Mouse (Mus musculus): ENCODE results near the gene Ifnk. TPM values are rescaled to one million over a fixed set of nuclear protein-coding genes. Genes with fewer than 3 reads are reported as not detected.

Ifnk gene
- polyA plus RNA-seq, 1 experiment = not detected

GRCm38 (mm10) chr4:35189794-35190193 is 37.9 kb downstream of the Ifnk start:
- WGBS = 87% methylated on average over 5 of the region's 5 CpGs
- TF ChIP-seq CTCF (IDR thresholded peaks at IDR 0.05; ENCODE audit: borderline replicate concordance, control insufficient read depth, extremely low read depth, insufficient read depth, low read length, poor library complexity) (no peak), POLR2A (IDR thresholded peaks at IDR 0.05; ENCODE audit: control insufficient read depth, extremely low read depth, insufficient read depth, low read length, poor library complexity) (no peak)
- no peaks in the 10 kb centered on the region for H3K27me3 ChIP-seq (ENCODE audit: control insufficient read depth, insufficient read depth, low read length)

GRCm38 (mm10) chr4:35192725-35193124 is 40.9 kb downstream of the Ifnk start:
- Histone ChIP-seq H3K4me1 (replicated peaks; ENCODE audit: control insufficient read depth, insufficient read depth, low read length) (no peaks in the 10 kb centered on the region), H3K27me3 (ENCODE audit: control insufficient read depth, insufficient read depth, low read length) (no peaks in the 10 kb centered on the region), H3K27ac (ENCODE audit: control insufficient read depth, insufficient read depth, low read length) (no peak overlapping the region), H3K4me3 (ENCODE audit: control insufficient read depth, insufficient read depth, low read length) (no peak overlapping the region), H3K36me3 (ENCODE audit: control insufficient read depth, insufficient read depth, low read length) (no peaks in the 10 kb centered on the region)
- WGBS = 60% methylated on average over 7 of the region's 7 CpGs
- TF ChIP-seq POLR2A (IDR thresholded peaks at IDR 0.05; ENCODE audit: control insufficient read depth, extremely low read depth, insufficient read depth, low read length, poor library complexity) = no peak
- no peak for TF ChIP-seq CTCF (IDR thresholded peaks at IDR 0.05; ENCODE audit: borderline replicate concordance, control insufficient read depth, extremely low read depth, insufficient read depth, low read length, poor library complexity)
- no peak for DNase-seq

More at GRCm38 (mm10) chr4:35189794-35190193, 37.9 kb downstream of the Ifnk start:
- no peaks in the 10 kb centered on the region for H3K36me3 ChIP-seq (ENCODE audit: control insufficient read depth, insufficient read depth, low read length)
- no peaks in the 10 kb centered on the region for H3K4me1 ChIP-seq (replicated peaks; ENCODE audit: control insufficient read depth, insufficient read depth, low read length)
- H3K4me3 ChIP-seq (ENCODE audit: control insufficient read depth, insufficient read depth, low read length) = no peak overlapping the region
- DNase-seq = no peak
- no peak overlapping the region for H3K27ac ChIP-seq (ENCODE audit: control insufficient read depth, insufficient read depth, low read length)

GRCm38 (mm10) chr4:35201700-35202099 is 49.8 kb downstream of the Ifnk start:
- 97% methylated on average over 5 of the region's 5 CpGs for WGBS
- no peak overlapping the region for H3K4me3 ChIP-seq (ENCODE audit: control insufficient read depth, insufficient read depth, low read length)
- no peak for DNase-seq
- H3K4me1 ChIP-seq (replicated peaks; ENCODE audit: control insufficient read depth, insufficient read depth, low read length) = no peaks in the 10 kb centered on the region
- H3K27me3 ChIP-seq (ENCODE audit: control insufficient read depth, insufficient read depth, low read length) = no peaks in the 10 kb centered on the region
- no peaks in the 10 kb centered on the region for H3K36me3 ChIP-seq (ENCODE audit: control insufficient read depth, insufficient read depth, low read length)
- H3K27ac ChIP-seq (ENCODE audit: control insufficient read depth, insufficient read depth, low read length) = no peak overlapping the region
- no peak for TF ChIP-seq CTCF (IDR thresholded peaks at IDR 0.05; ENCODE audit: borderline replicate concordance, control insufficient read depth, extremely low read depth, insufficient read depth, low read length, poor library complexity)
- no peak for TF ChIP-seq POLR2A (IDR thresholded peaks at IDR 0.05; ENCODE audit: control insufficient read depth, extremely low read depth, insufficient read depth, low read length, poor library complexity)

Other genes with a start within 250 kb of the Ifnk start
- gene Mob3b, start 5.4 kb downstream of the Ifnk start, polyA plus RNA-seq (2012; rRNA removed) = 2.6 and 2.8 TPM in 2 replicates
- gene C9orf72, start 74.1 kb downstream of the Ifnk start, polyA plus RNA-seq (2012; rRNA removed) = 6.7 and 9.3 TPM in 2 replicates